Mouse (Mus musculus) frontal cortex, postnatal 10 days (tissue): ENCODE data around the gene Ddx47.

Experiments used
- DNase-seq, 2 experiments: peaks; one replicate each; pipeline ENCODE4 v3.0.0; 2022; ENCODE audit warnings: low spot score in 2 of 2, mixed read lengths in 1 of 2

The Ddx47 gene

GRCm38 (mm10) chr6:135011048-135011733, at the start of gene Ddx47:
Gene Ddx47, plus strand, starts transcription at chr6:135011612.
- peak; percentile 88 to 93 for DNase-seq

- DNase-seq, result no peak
Measured at GRCm38 (mm10) chr6:134961858-134962517, 49.4 kb upstream of the Ddx47 start.

- DNase-seq, result no peak
Measured at GRCm38 (mm10) chr6:134962518-134962893, 48.9 kb upstream of the Ddx47 start.

GRCm38 (mm10) chr6:134963910-134964309, 47.5 kb upstream of the Ddx47 start:
- DNase-seq, result no peak

- no peak for DNase-seq
Measured at GRCm38 (mm10) chr6:134966681-134967080, 44.7 kb upstream of the Ddx47 start.

GRCm38 (mm10) chr6:134968326-134968725, 43.1 kb upstream of the Ddx47 start:
- DNase-seq, result no peak

GRCm38 (mm10) chr6:134969498-134969897, 41.9 kb upstream of the Ddx47 start:
- no peak for DNase-seq

GRCm38 (mm10) chr6:134972096-134972495, 39.3 kb upstream of the Ddx47 start:
- DNase-seq, result no peak

GRCm38 (mm10) chr6:134976628-134977027, 34.8 kb upstream of the Ddx47 start:
- no peak for DNase-seq

GRCm38 (mm10) chr6:134981231-134982062, 30.0 kb upstream of the Ddx47 start, which contains the start of gene Apold1:
Gene Apold1, plus strand, starts transcription at chr6:134981718.
- DNase-seq, result peak in 1 of 2 experiments; percentile 21

GRCm38 (mm10) chr6:134983529-134984370, 27.7 kb upstream of the Ddx47 start:
- DNase-seq, result peak; percentile 77 to 83

GRCm38 (mm10) chr6:134984748-134985147, 26.7 kb upstream of the Ddx47 start:
- no peak for DNase-seq

- no peak for DNase-seq
Measured at GRCm38 (mm10) chr6:134988377-134988776, 23.0 kb upstream of the Ddx47 start.

GRCm38 (mm10) chr6:134990674-134991073, 20.7 kb upstream of the Ddx47 start:
- no peak for DNase-seq

- DNase-seq, result peak; percentile 43 to 74
Measured at GRCm38 (mm10) chr6:134994031-134994651, 17.3 kb upstream of the Ddx47 start.

GRCm38 (mm10) chr6:134994985-134995384, 16.4 kb upstream of the Ddx47 start:
- DNase-seq, result no peak

GRCm38 (mm10) chr6:134996918-134997317, 14.5 kb upstream of the Ddx47 start:
- no peak for DNase-seq

- no peak for DNase-seq
Measured at GRCm38 (mm10) chr6:134998076-134998475, 13.3 kb upstream of the Ddx47 start.

GRCm38 (mm10) chr6:134998781-134999180, 12.6 kb upstream of the Ddx47 start:
- no peak for DNase-seq

- DNase-seq, result no peak
Measured at GRCm38 (mm10) chr6:135000272-135000671, 11.1 kb upstream of the Ddx47 start.

- DNase-seq, result no peak
Measured at GRCm38 (mm10) chr6:135001991-135002390, 9.4 kb upstream of the Ddx47 start.
